10 mouse cellular contexts compared by ENCODE assay signal in genomic region chrX:7429524-7429865, GRCm38 (mm10). TPM values are rescaled to one million over a fixed set of nuclear protein-coding genes. Genes with fewer than 3 reads are reported as not detected.
A peak's percentile ranks its signal among the peaks of the same experiment; 100 is the strongest.
DNase-seq lines count a peak whose midpoint lies in the region; ATAC-seq and TF ChIP-seq lines count a peak whose summit lies in the region.
"Had no signal": no experiment of that assay in that cellular context is flagged by ENCODE, and none has a peak within 500 bp of the region (broad histone marks: within the 10 kb centered on the region; RNA-seq: fewer than 3 reads in every experiment).

No protein-coding gene starts in this region.

- no peak for DNase-seq in hindbrain, embryonic 10.5 days (ENCODE audit: low spot score)
- no peak for DNase-seq in hindbrain, postnatal 0 days (ENCODE audit: low spot score)
- DNase-seq in MEL (ENCODE audit: low read depth, low spot score) = no peak
- no peak for DNase-seq in spleen, postnatal 14 days (ENCODE audit: low spot score in 2 of 2)
- DNase-seq in spleen, adult 18-20 months = no peak
- DNase-seq: thymus, postnatal 14 days had no signal

- no peak overlapping the region for H3K4me3 ChIP-seq in hindbrain, embryonic 10.5 days
- no peak overlapping the region for H3K4me3 ChIP-seq in hindbrain, postnatal 0 days (ENCODE audit: low read length)
- no peak overlapping the region for H3K4me3 ChIP-seq in C2C12 (ENCODE audit: insufficient read depth, poor library complexity, severe bottlenecking)
- no peak overlapping the region for H3K4me3 ChIP-seq in MEL (ENCODE audit: control insufficient read depth in 1 of 2, insufficient read depth in 1 of 2, low read depth in 2 of 2, low read length in 2 of 2)
- H3K4me3 ChIP-seq: embryonic facial prominence, embryonic 12.5 days; kidney, embryonic 15.5 days had no signal

- ATAC-seq in hindbrain, postnatal 0 days = no peak
- ATAC-seq in granulocyte monocyte progenitor cell, adult 5-6 weeks (replicated peaks; ENCODE audit: poor library complexity, severe bottlenecking) = peak; percentile 34

- no peak for TF ChIP-seq POLR2A in MEL (IDR thresholded peaks at IDR 0.05; ENCODE audit: control insufficient read depth in 1 of 2, insufficient read depth in 1 of 2, low read depth in 1 of 2, low read length in 2 of 2, poor library complexity in 1 of 2)

- H3K79me3 ChIP-seq in C2C12 (ENCODE audit: low read depth) = no peaks in the 10 kb centered on the region

- no peak for TF ChIP-seq RAD21 in MEL (IDR thresholded peaks at IDR 0.05; ENCODE audit: low read depth, low read length)

- WGBS in hindbrain, embryonic 10.5 days = 19% methylated on average over 5 of the region's 5 CpGs
- WGBS in hindbrain, postnatal 0 days = 35% methylated on average over 5 of the region's 5 CpGs

- H3K4me1 ChIP-seq in hindbrain, embryonic 10.5 days (replicated peaks) = peaks cover 11% of the 10 kb centered on the region
- H3K4me1 ChIP-seq in hindbrain, postnatal 0 days (ENCODE audit: insufficient read depth, low read length) = no peaks in the 10 kb centered on the region
- no peaks in the 10 kb centered on the region for H3K4me1 ChIP-seq in MEL (ENCODE audit: control insufficient read depth in 1 of 2, insufficient read depth in 2 of 2, low read length in 2 of 2)

- H3K79me2 ChIP-seq in C2C12 (ENCODE audit: control insufficient read depth, insufficient read depth) (no peaks in the 10 kb centered on the region), MEL (ENCODE audit: control insufficient read depth, insufficient read depth, low read length, poor library complexity) (no peaks in the 10 kb centered on the region)

- TF ChIP-seq CTCF in hindbrain, postnatal 0 days (IDR thresholded peaks at IDR 0.05; ENCODE audit: low read depth) = no peak
- TF ChIP-seq CTCF in C2C12 (IDR thresholded peaks at IDR 0.05; ENCODE audit: control insufficient read depth, insufficient read depth, insufficient read length) (no peak), MEL (IDR thresholded peaks at IDR 0.05 in 2 of 3, conservative IDR thresholded peaks at IDR 0.05 in 1 of 3; ENCODE audit: control insufficient read depth in 1 of 3, insufficient read depth in 1 of 3, low read depth in 2 of 3, low read length in 3 of 3, poor library complexity in 1 of 3, severe bottlenecking in 1 of 3) (no peak)

- H3K9me3 ChIP-seq in hindbrain, embryonic 10.5 days = no peaks in the 10 kb centered on the region
- no peaks in the 10 kb centered on the region for H3K9me3 ChIP-seq in hindbrain, postnatal 0 days (ENCODE audit: low read length)
- H3K9me3 ChIP-seq in MEL (replicated peaks; ENCODE audit: insufficient read depth, low read length) = no peaks in the 10 kb centered on the region
- H3K9me3 ChIP-seq: embryonic facial prominence, embryonic 12.5 days; kidney, embryonic 15.5 days had no signal

- no peak overlapping the region for H3K4me2 ChIP-seq in hindbrain, postnatal 0 days (ENCODE audit: low read depth, low read length)
- H3K4me2 ChIP-seq: embryonic facial prominence, embryonic 12.5 days; kidney, embryonic 15.5 days had no signal

- H3K27ac ChIP-seq in hindbrain, embryonic 10.5 days = peak overlapping the region; percentile 53; the same call in 1 of the 2 replicates
- H3K27ac ChIP-seq in hindbrain, postnatal 0 days = no peak overlapping the region
- H3K27ac ChIP-seq in MEL (ENCODE audit: control insufficient read depth, low read depth, low read length) = no peak overlapping the region
- H3K27ac ChIP-seq: embryonic facial prominence, embryonic 12.5 days; kidney, embryonic 15.5 days had no signal

- H3ac ChIP-seq in C2C12 (ENCODE audit: control insufficient read depth, insufficient read length, low read depth) = no peak overlapping the region

- 0 out of 2 replicates have a peak, but pooled peaks cover 3% of the 10 kb centered on the region for H3K27me3 ChIP-seq in hindbrain, embryonic 10.5 days (ENCODE audit: insufficient read depth, poor library complexity, severe bottlenecking)
- H3K27me3 ChIP-seq in hindbrain, postnatal 0 days (ENCODE audit: insufficient read depth, low read length) = no peaks in the 10 kb centered on the region
- H3K27me3 ChIP-seq in C2C12 (ENCODE audit: control insufficient read depth, insufficient read depth, insufficient read length) (no peaks in the 10 kb centered on the region), MEL (ENCODE audit: control insufficient read depth in 1 of 2, insufficient read depth in 2 of 2, low read length in 2 of 2) (peaks cover 0 to 8% of the 10 kb centered on the region in 2 experiments; a peak in 3 of 4 replicates)
- H3K27me3 ChIP-seq: embryonic facial prominence, embryonic 12.5 days; kidney, embryonic 15.5 days had no signal

- H3K9ac ChIP-seq in hindbrain, postnatal 0 days (replicated peaks; ENCODE audit: low read length) = no peak overlapping the region
- H3K9ac ChIP-seq in MEL (ENCODE audit: control insufficient read depth, low read depth, low read length, poor library complexity, severe bottlenecking) = no peak overlapping the region
- H3K9ac ChIP-seq: embryonic facial prominence, embryonic 12.5 days; kidney, embryonic 15.5 days had no signal

- no peak for TF ChIP-seq EP300 in MEL (IDR thresholded peaks at IDR 0.05; ENCODE audit: low read depth in 1 of 2, low read length in 2 of 2)

- H3K36me3 ChIP-seq in hindbrain, embryonic 10.5 days = no peaks in the 10 kb centered on the region
- H3K36me3 ChIP-seq in hindbrain, postnatal 0 days (ENCODE audit: insufficient read depth, low read length) = no peaks in the 10 kb centered on the region
- H3K36me3 ChIP-seq in C2C12 (ENCODE audit: control insufficient read depth, insufficient read depth) (no peaks in the 10 kb centered on the region), MEL (ENCODE audit: control insufficient read depth in 1 of 2, insufficient read depth in 2 of 2, low read length in 2 of 2) (no peaks in the 10 kb centered on the region)
- H3K36me3 ChIP-seq: embryonic facial prominence, embryonic 12.5 days; kidney, embryonic 15.5 days had no signal

TF ChIP-seq in C2C12, 6 proteins besides CTCF, POLR2A, EP300 and RAD21:
- TF ChIP-seq MYOD1 (IDR thresholded peaks at IDR 0.05; ENCODE audit: control insufficient read depth, insufficient read length, low read depth) = no peak
- peak; percentile 50 for TF ChIP-seq CEBPB (IDR thresholded peaks at IDR 0.05; ENCODE audit: low read depth)
- peak; percentile 88 for TF ChIP-seq USF1 (IDR thresholded peaks at IDR 0.05; ENCODE audit: low read depth)
- peak; percentile 96 for TF ChIP-seq MAX (IDR thresholded peaks at IDR 0.05)
- TF ChIP-seq FOSL1 (IDR thresholded peaks at IDR 0.05; ENCODE audit: insufficient read depth, low read length, poor library complexity, severe bottlenecking) = no peak
- TF ChIP-seq MYOG (IDR thresholded peaks at IDR 0.05; ENCODE audit: control insufficient read depth, extremely low read depth, insufficient read length) = no peak

TF ChIP-seq in MEL, 35 proteins besides CTCF, POLR2A, EP300 and RAD21:
- TF ChIP-seq MYC (IDR thresholded peaks at IDR 0.05; ENCODE audit: low read depth, low read length) (no peak), UBTF (IDR thresholded peaks at IDR 0.05; ENCODE audit: borderline replicate concordance, insufficient read depth, low read depth, low read length) (no peak), TCF12 (IDR thresholded peaks at IDR 0.05; ENCODE audit: low read depth, low read length) (no peak), MAX (IDR thresholded peaks at IDR 0.05; ENCODE audit: low read length) (peak; percentile 47; the same call in 1 of the 2 replicates), USF1 (IDR thresholded peaks at IDR 0.05; ENCODE audit: low read depth, low read length) (0 out of 2 replicates have a peak, but pooled peaks have one; percentile 18), JUND (IDR thresholded peaks at IDR 0.05; ENCODE audit: low read depth, low read length) (no peak), BHLHE40 (IDR thresholded peaks at IDR 0.05; ENCODE audit: borderline replicate concordance, low read depth, low read length) (no peak)

RNA-seq across cellular contexts. Expression of gene Usp27x, which starts 53.9 kb away (rescaled TPM):
- 0.56 and 0.90 TPM in 2 replicates for polyA plus RNA-seq in hindbrain, embryonic 10.5 days (2016; fragmentation: Nextera tagmentation; extraction: Ambion mirVana)
- 8.5 and 11.3 TPM in 2 replicates for total RNA-seq in hindbrain, postnatal 0 days (2014; rRNA removed)
- polyA plus RNA-seq in hindbrain, postnatal 0 days (2015; fragmentation: Nextera tagmentation; extraction: Ambion mirVana) = 2.0 and 2.2 TPM in 2 replicates
- 1.4 TPM for polyA plus RNA-seq in C2C12 (2012; fragmentation: generic; extraction: Trizol)
- 2.7 and 3.6 TPM in 2 replicates for total RNA-seq in MEL (2012; rRNA removed)
- 1 to 10 TPM in 1 of 2 experiments, not detected in 1; 3.9 TPM for polyA plus RNA-seq in MEL (2012; ENCODE audit: insufficient read depth in 1 of 2, insufficient read length in 2 of 2, low read depth in 1 of 2, low replicate concordance in 2 of 2, missing spikeins in 1 of 2)
- 0.30 and 1.2 TPM in 2 replicates for total RNA-seq in granulocyte monocyte progenitor cell, adult 5-6 weeks (2014; fragmentation: Nextera tagmentation)
- total RNA-seq in granulocyte monocyte progenitor cell, adult 5-6 weeks (2017) = 0.56 and 0.67 TPM in 2 replicates
